Mouse (Mus musculus): ENCODE data around the gene 1500009L16Rik. TPM values are rescaled to one million over a fixed set of nuclear protein-coding genes. Genes with fewer than 3 reads are reported as not detected.
A peak's percentile ranks its signal among the peaks of the same experiment; 100 is the strongest.

1500009L16Rik gene
- polyA plus RNA-seq, 1 experiment from 2014 or later = 26.0 TPM

- H3K36me3 ChIP-seq = no peaks in the 10 kb centered on the region
- H3K27ac ChIP-seq = no peak overlapping the region
- ATAC-seq (ENCODE audit: insufficient number of reproducible peaks, low FRiP score, low TSS enrichment, low read depth) = no peak
- H3K4me2 ChIP-seq = no peak overlapping the region
- H3K4me3 ChIP-seq = no peak overlapping the region
- 78% methylated on average over 5 of the region's 5 CpGs for WGBS
- no peak overlapping the region for H3K9ac ChIP-seq
- peaks cover 25% of the 10 kb centered on the region for H3K4me1 ChIP-seq
- no peaks in the 10 kb centered on the region for H3K9me3 ChIP-seq
- no peaks in the 10 kb centered on the region for H3K27me3 ChIP-seq
Observed at GRCm38 (mm10) chr10:83727846-83728245, 5.2 kb downstream of the 1500009L16Rik start.

GRCm38 (mm10) chr10:83728529-83728928 lies 5.9 kb downstream of the 1500009L16Rik start:
- no peaks in the 10 kb centered on the region for H3K27me3 ChIP-seq
- no peak overlapping the region for H3K27ac ChIP-seq
- H3K4me2 ChIP-seq = no peak overlapping the region
- 67% methylated on average over 6 of the region's 6 CpGs for WGBS
- H3K9me3 ChIP-seq = no peaks in the 10 kb centered on the region
- no peaks in the 10 kb centered on the region for H3K36me3 ChIP-seq
- no peak overlapping the region for H3K4me3 ChIP-seq
- H3K4me1 ChIP-seq = peaks cover 18% of the 10 kb centered on the region; the same call in 1 of the 2 replicates
- H3K9ac ChIP-seq = no peak overlapping the region
- 0 out of 2 replicates have a peak, but pooled peaks have one; percentile 53 for ATAC-seq (ENCODE audit: insufficient number of reproducible peaks, low FRiP score, low TSS enrichment, low read depth)

DNA sequence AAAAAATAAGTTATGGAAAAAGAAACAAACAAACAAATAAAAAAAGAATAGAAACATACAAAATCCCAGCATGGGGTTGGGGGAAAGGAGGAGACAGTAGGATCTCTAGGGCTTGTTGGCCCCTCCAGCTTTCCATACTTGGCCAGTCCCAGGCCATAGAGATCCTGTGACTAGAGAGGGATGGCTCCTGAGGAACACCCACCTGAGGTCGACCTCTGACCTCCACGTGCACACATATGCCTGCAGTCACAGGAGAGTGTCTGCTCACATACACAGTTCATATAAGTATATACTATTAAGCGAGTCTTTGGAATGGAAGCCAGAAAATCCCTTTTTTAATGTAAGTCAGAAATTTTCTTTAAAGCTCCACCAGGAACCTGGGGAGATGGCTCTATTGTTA lies 6.4 kb downstream of the 1500009L16Rik start:
- peaks cover 13% of the 10 kb centered on the region; the same call in 1 of the 2 replicates for H3K4me1 ChIP-seq
- 79% methylated on average over 3 of the region's 3 CpGs for WGBS
- no peak for ATAC-seq (ENCODE audit: insufficient number of reproducible peaks, low FRiP score, low TSS enrichment, low read depth)
- no peaks in the 10 kb centered on the region for H3K36me3 ChIP-seq
- H3K27me3 ChIP-seq = no peaks in the 10 kb centered on the region
- H3K4me3 ChIP-seq = no peak overlapping the region
- no peaks in the 10 kb centered on the region for H3K9me3 ChIP-seq
- no peak overlapping the region for H3K9ac ChIP-seq
- H3K27ac ChIP-seq = no peak overlapping the region
- H3K4me2 ChIP-seq = no peak overlapping the region

GRCm38 (mm10) chr10:83729492-83729891 lies 6.8 kb downstream of the 1500009L16Rik start:
- no peak overlapping the region for H3K27ac ChIP-seq
- H3K9ac ChIP-seq = no peak overlapping the region
- H3K9me3 ChIP-seq = no peaks in the 10 kb centered on the region
- 27% methylated on average over 7 of the region's 7 CpGs for WGBS
- H3K4me1 ChIP-seq = peaks cover 13% of the 10 kb centered on the region; the same call in 1 of the 2 replicates
- no peaks in the 10 kb centered on the region for H3K27me3 ChIP-seq
- no peak overlapping the region for H3K4me3 ChIP-seq
- no peaks in the 10 kb centered on the region for H3K36me3 ChIP-seq
- ATAC-seq (ENCODE audit: insufficient number of reproducible peaks, low FRiP score, low TSS enrichment, low read depth) = no peak
- H3K4me2 ChIP-seq = no peak overlapping the region

GRCm38 (mm10) chr10:83733725-83734124 lies 11.1 kb downstream of the 1500009L16Rik start:
- Histone ChIP-seq H3K4me2 (no peak overlapping the region), H3K4me1 (peaks cover 14% of the 10 kb centered on the region; the same call in 1 of the 2 replicates)
- ATAC-seq (ENCODE audit: insufficient number of reproducible peaks, low FRiP score, low TSS enrichment, low read depth) = no peak

DNA sequence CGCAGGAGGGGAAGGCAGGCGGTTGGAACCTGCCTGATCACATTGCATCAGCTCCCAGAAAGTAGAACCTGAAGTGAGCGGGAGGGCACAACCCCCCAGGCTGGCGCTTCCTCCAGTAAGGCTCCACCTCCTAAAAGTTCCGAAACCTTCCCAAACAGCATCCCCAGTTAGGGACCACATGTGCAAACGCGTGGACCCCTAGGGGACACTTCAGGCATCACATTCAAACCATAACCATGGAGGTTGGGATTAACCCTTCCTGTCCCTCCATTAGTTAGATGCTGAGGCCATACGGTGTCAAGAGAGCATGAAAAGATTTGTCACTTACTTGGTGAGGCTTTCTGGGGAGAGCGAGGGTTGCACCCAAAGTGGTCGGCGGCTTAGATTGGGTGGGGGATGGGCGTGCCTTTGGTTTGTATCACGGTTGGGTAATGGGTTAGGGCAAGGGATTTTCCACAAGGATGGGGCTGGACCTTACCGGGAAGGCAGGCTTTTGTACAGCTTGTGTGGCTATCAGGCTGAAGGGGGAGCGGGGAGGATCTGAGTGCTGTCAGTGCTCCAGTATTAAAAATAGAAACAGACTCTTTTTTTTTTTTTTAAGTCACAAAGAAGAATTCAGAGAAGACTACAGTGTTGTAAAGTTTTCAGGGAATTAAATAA lies 16.5 kb downstream of the 1500009L16Rik start:
- no peak overlapping the region for H3K27ac ChIP-seq
- 85% methylated on average over 15 of the region's 15 CpGs for WGBS
- 0 out of 2 replicates have a peak, but pooled peaks cover 4% of the 10 kb centered on the region for H3K36me3 ChIP-seq
- no peak overlapping the region for H3K9ac ChIP-seq
- ATAC-seq (ENCODE audit: insufficient number of reproducible peaks, low FRiP score, low TSS enrichment, low read depth) = no peak
- no peaks in the 10 kb centered on the region for H3K27me3 ChIP-seq
- no peak overlapping the region for H3K4me2 ChIP-seq
- H3K4me3 ChIP-seq = no peak overlapping the region
- 0 out of 2 replicates have a peak, but pooled peaks cover 4% of the 10 kb centered on the region for H3K4me1 ChIP-seq
- H3K9me3 ChIP-seq = no peaks in the 10 kb centered on the region; the same call in 1 of the 2 replicates

More at GRCm38 (mm10) chr10:83733725-83734124, 11.1 kb downstream of the 1500009L16Rik start:
- H3K4me3 ChIP-seq = no peak overlapping the region
- no peaks in the 10 kb centered on the region for H3K36me3 ChIP-seq
- no peaks in the 10 kb centered on the region for H3K9me3 ChIP-seq
- 85% methylated on average over 4 of the region's 4 CpGs for WGBS
- H3K9ac ChIP-seq = no peak overlapping the region
- no peaks in the 10 kb centered on the region for H3K27me3 ChIP-seq
- H3K27ac ChIP-seq = no peak overlapping the region

DNA sequence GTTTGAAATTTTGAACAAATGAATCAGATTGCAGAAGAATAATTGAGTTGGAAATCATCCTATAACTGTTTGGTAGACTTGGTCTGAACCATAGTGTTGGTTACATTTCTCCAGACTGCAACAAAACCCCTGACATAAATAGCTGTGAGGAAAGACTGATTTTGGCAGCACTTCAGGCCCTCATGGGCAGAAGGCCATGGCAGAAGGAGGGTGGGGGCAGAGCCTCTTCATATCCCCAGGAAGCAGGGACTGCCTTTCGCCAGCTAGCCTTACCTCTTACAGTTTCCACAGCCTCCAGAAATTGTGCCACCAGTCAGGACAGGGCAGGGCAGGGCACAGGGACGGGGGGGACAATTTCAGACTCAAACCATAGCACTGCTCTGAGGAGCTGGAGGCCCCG lies 22.0 kb downstream of the 1500009L16Rik start:
- no peak overlapping the region for H3K4me3 ChIP-seq
- no peak overlapping the region for H3K27ac ChIP-seq
- WGBS = 75% methylated on average over 3 of the region's 3 CpGs
- 0 out of 2 replicates have a peak, but pooled peaks cover 2% of the 10 kb centered on the region for H3K4me1 ChIP-seq
- no peak overlapping the region for H3K4me2 ChIP-seq
- H3K27me3 ChIP-seq = no peaks in the 10 kb centered on the region
- no peak overlapping the region for H3K9ac ChIP-seq
- no peaks in the 10 kb centered on the region; the same call in 1 of the 2 replicates for H3K9me3 ChIP-seq
- H3K36me3 ChIP-seq = 0 out of 2 replicates have a peak, but pooled peaks cover 4% of the 10 kb centered on the region
- no peak for ATAC-seq (ENCODE audit: insufficient number of reproducible peaks, low FRiP score, low TSS enrichment, low read depth)

GRCm38 (mm10) chr10:83753056-83753455 lies 30.4 kb downstream of the 1500009L16Rik start:
- Histone ChIP-seq H3K27me3 (no peaks in the 10 kb centered on the region), H3K9me3 (no peaks in the 10 kb centered on the region), H3K27ac (no peak overlapping the region), H3K4me2 (no peak overlapping the region), H3K36me3 (no peaks in the 10 kb centered on the region), H3K4me3 (no peak overlapping the region), H3K9ac (no peak overlapping the region), H3K4me1 (no peaks in the 10 kb centered on the region)
- WGBS = 84% methylated on average over 1 of the region's 1 CpGs
- no peak for ATAC-seq (ENCODE audit: insufficient number of reproducible peaks, low FRiP score, low TSS enrichment, low read depth)

GRCm38 (mm10) chr10:83757343-83757962 lies 34.8 kb downstream of the 1500009L16Rik start:
- 69% methylated on average over 17 of the region's 17 CpGs for WGBS
- no peak overlapping the region for H3K4me3 ChIP-seq
- H3K27ac ChIP-seq = no peak overlapping the region
- H3K4me1 ChIP-seq = peaks cover 7% of the 10 kb centered on the region
- H3K9me3 ChIP-seq = no peaks in the 10 kb centered on the region
- no peaks in the 10 kb centered on the region for H3K27me3 ChIP-seq
- H3K4me2 ChIP-seq = no peak overlapping the region
- H3K36me3 ChIP-seq = no peaks in the 10 kb centered on the region
- ATAC-seq (ENCODE audit: insufficient number of reproducible peaks, low FRiP score, low TSS enrichment, low read depth) = no peak
- H3K9ac ChIP-seq = no peak overlapping the region

GRCm38 (mm10) chr10:83758732-83759131 lies 36.1 kb downstream of the 1500009L16Rik start:
- WGBS = 74% methylated on average over 13 of the region's 13 CpGs
- no peak overlapping the region for H3K4me2 ChIP-seq
- ATAC-seq (ENCODE audit: insufficient number of reproducible peaks, low FRiP score, low TSS enrichment, low read depth) = no peak

DNA sequence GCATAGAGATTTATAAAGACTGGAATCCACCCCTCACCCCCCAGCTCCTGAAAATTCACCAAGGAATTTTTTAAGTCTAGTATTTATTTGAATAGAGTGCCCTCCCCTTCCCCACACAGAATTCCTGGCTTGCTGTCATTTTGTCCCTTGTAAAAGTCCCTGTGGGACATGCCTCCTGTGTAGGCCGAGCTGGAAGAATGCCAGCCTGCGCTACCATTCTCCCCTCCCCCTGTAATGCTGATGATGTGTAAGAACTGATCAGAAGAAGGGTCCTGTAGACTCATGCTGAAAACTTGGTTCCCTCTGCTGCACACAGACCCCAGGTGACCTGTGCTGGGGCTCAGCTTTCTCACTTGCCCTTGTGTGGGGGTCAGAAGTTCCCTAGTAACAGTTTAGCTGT lies 37.9 kb downstream of the 1500009L16Rik start:
- Histone ChIP-seq H3K27me3 (no peaks in the 10 kb centered on the region), H3K9ac (no peak overlapping the region), H3K36me3 (no peaks in the 10 kb centered on the region), H3K4me1 (peaks cover 7% of the 10 kb centered on the region), H3K27ac (no peak overlapping the region), H3K9me3 (no peaks in the 10 kb centered on the region), H3K4me3 (no peak overlapping the region), H3K4me2 (no peak overlapping the region)
- ATAC-seq (ENCODE audit: insufficient number of reproducible peaks, low FRiP score, low TSS enrichment, low read depth) = no peak
- 35% methylated on average over 2 of the region's 2 CpGs for WGBS

More at GRCm38 (mm10) chr10:83758732-83759131, 36.1 kb downstream of the 1500009L16Rik start:
- peaks cover 7% of the 10 kb centered on the region for H3K4me1 ChIP-seq
- no peak overlapping the region for H3K4me3 ChIP-seq
- H3K9me3 ChIP-seq = no peaks in the 10 kb centered on the region
- H3K9ac ChIP-seq = no peak overlapping the region
- H3K27me3 ChIP-seq = no peaks in the 10 kb centered on the region
- no peaks in the 10 kb centered on the region for H3K36me3 ChIP-seq
- no peak overlapping the region for H3K27ac ChIP-seq

DNA sequence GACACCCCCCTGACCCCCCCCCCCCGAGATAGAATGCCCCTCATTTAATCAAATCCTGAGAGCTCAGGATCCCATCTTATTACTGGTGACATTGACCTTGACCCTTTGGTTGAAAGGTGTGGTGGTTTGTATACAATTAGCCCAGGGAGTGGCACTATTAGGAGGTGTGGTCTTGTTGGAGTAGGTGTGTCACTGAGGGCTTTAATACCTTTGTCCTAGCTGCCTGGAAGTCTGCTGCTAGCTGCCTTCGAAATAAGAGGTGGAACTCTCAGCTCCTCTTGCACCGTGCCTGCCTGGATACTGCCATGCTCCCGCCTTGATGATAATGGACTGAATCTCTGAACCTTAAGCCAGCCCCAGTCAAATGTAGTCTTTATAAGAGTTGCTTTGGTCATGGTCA lies 41.2 kb downstream of the 1500009L16Rik start:
- H3K27ac ChIP-seq = no peak overlapping the region
- H3K27me3 ChIP-seq = no peaks in the 10 kb centered on the region
- ATAC-seq (ENCODE audit: insufficient number of reproducible peaks, low FRiP score, low TSS enrichment, low read depth) = no peak
- H3K4me3 ChIP-seq = no peak overlapping the region
- peaks cover 7% of the 10 kb centered on the region for H3K4me1 ChIP-seq
- no peak overlapping the region for H3K4me2 ChIP-seq
- 83% methylated on average over 4 of the region's 4 CpGs for WGBS
- no peaks in the 10 kb centered on the region for H3K36me3 ChIP-seq
- H3K9me3 ChIP-seq = no peaks in the 10 kb centered on the region
- no peak overlapping the region for H3K9ac ChIP-seq
